Mouse (Mus musculus) neural tube, embryonic 12.5 days (tissue): Measurements from ENCODE around the gene Fbxo11. TPM values are rescaled to one million over a fixed set of nuclear protein-coding genes. Genes with fewer than 3 reads are reported as not detected.
A peak's percentile ranks its signal among the peaks of the same experiment; 100 is the strongest.

Source experiments
- ATAC-seq: fragments of 200-750 bp; cut with Nextera tagmentation; 2 replicates; pipeline ENCODE4 v1.8.0; 2017; ENCODE audit warnings: low read depth, mild to moderate bottlenecking, moderate TSS enrichment, moderate library complexity; ENCODE audit not compliant: low FRiP score
- H3K27ac ChIP-seq: fragments of 300-500 bp; sonication (generic); 2 replicates; pipeline ENCODE4 v1.5.1; 2016
- H3K27me3 ChIP-seq: fragments of 300-500 bp; sonication (generic); replicated peaks from 2 replicates; pipeline ENCODE4 v1.6.1; 2016; ENCODE audit warnings: mild to moderate bottlenecking
- H3K36me3 ChIP-seq: fragments of 300-500 bp; sonication (generic); 2 replicates; pipeline ENCODE4 v1.6.1; 2016; ENCODE audit warnings: mild to moderate bottlenecking
- H3K4me1 ChIP-seq: fragments of 300-500 bp; sonication (generic); 2 replicates; pipeline ENCODE4 v1.6.1; 2016
- H3K4me2 ChIP-seq: fragments of 300-500 bp; sonication (generic); replicated peaks from 2 replicates; pipeline ENCODE4 v1.6.1; 2016; ENCODE audit warnings: mild to moderate bottlenecking
- H3K4me3 ChIP-seq: fragments of 300-500 bp; sonication (generic); 2 replicates; pipeline ENCODE4 v1.5.1; 2016
- H3K9ac ChIP-seq: fragments of 300-500 bp; sonication (generic); 2 replicates; pipeline ENCODE4 v1.6.1; 2016; ENCODE audit warnings: mild to moderate bottlenecking
- H3K9me3 ChIP-seq: fragments of 300-500 bp; sonication (generic); 2 replicates; pipeline ENCODE4 v1.6.1; 2016; ENCODE audit warnings: mild to moderate bottlenecking
- WGBS: fragments of 180-500 bp; shearing (Covaris S2); methylation state at CpG from one replicate; pipeline ENCODE4 v1.1.7; 2016; 5-methylcytosine and 5-hydroxymethylcytosine counted together
- polyA plus RNA-seq: library from polyadenylated mRNA; unstranded; fragments of >200 nt; fragmentation: Nextera tagmentation; extraction: Ambion mirVana; gene quantifications from 2 replicates; pipeline ENCODE4 v1.2.1, GENCODE M21; 2016

The Fbxo11 gene
- polyA plus RNA-seq, 1 experiment from 2014 or later = 38.0 TPM

DNA sequence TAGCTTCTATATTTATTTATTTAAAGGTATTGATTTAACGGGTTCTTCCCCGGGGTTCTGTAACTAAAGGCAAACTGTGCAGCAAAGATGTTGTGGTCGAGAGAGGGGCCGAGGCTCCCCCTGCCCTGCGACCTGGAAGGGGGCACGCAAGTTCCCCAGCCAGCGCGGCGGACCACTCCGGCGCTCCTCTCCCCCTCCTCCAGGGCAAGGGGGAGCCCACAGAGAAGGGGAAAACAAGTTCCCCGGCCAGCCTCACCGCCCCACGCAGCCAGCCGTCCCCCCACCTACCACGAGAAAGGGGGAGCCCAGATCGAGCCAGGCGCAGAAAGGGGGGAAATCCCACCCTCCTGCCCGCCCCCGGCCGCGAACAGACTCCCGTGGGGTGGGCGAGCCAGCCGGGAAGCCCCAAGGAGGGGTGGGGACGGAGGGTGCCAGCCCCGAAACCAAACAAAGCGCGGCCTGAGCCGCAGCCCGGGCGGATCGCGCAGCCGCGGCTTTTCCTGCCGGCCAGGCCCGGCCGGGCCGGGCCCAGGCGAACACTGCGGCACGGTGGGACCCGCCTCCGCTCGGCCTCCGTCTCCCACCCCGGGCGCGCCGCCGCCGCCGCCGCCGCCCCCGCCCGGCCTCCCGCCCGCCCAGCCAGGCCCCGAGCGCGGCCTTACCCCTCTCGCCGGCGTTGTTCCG lies 602 bp downstream of the Fbxo11 start:
- peak overlapping the region; percentile 100 for H3K9ac ChIP-seq
- ATAC-seq = peak; percentile 23

DNA sequence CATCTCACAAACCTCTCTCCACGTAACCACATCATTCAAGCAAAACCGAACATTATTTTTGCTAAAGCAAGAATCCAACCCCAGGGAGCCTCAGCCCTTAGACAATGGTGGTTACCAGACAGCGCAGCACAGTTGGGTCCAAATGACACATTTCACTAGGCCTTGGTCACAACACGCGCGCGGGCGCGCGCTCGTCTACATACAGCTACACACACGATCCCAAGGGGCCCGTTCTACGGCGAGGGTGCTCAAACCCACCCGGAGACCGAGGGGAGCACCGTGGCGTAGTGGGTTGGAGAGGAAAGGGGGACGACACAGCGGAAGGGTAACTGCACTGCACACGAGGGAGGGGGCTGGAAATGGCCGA lies 1.1 kb downstream of the Fbxo11 start:
- WGBS = under 1% methylated on average over 23 of the region's 23 CpGs
- Histone ChIP-seq H3K9ac (peak overlapping the region; percentile 100), H3K4me3 (peak overlapping the region; percentile 99), H3K9me3 (no peaks in the 10 kb centered on the region), H3K27me3 (no peaks in the 10 kb centered on the region), H3K4me2 (peak overlapping the region; percentile 62), H3K36me3 (no peaks in the 10 kb centered on the region; the same call in 1 of the 2 replicates), H3K4me1 (peaks cover 9% of the 10 kb centered on the region), H3K27ac (peak overlapping the region; percentile 100)
- peak; percentile 15 for ATAC-seq

More for the DNA sequence above, 602 bp downstream of the Fbxo11 start:
- Histone ChIP-seq H3K4me2 (peak overlapping the region; percentile 62), H3K27me3 (no peaks in the 10 kb centered on the region), H3K4me3 (peak overlapping the region; percentile 99), H3K27ac (peak overlapping the region; percentile 100), H3K36me3 (no peaks in the 10 kb centered on the region; the same call in 1 of the 2 replicates), H3K4me1 (peaks cover 9% of the 10 kb centered on the region), H3K9me3 (no peaks in the 10 kb centered on the region)
- under 1% methylated on average over 49 of the region's 67 CpGs for WGBS

DNA sequence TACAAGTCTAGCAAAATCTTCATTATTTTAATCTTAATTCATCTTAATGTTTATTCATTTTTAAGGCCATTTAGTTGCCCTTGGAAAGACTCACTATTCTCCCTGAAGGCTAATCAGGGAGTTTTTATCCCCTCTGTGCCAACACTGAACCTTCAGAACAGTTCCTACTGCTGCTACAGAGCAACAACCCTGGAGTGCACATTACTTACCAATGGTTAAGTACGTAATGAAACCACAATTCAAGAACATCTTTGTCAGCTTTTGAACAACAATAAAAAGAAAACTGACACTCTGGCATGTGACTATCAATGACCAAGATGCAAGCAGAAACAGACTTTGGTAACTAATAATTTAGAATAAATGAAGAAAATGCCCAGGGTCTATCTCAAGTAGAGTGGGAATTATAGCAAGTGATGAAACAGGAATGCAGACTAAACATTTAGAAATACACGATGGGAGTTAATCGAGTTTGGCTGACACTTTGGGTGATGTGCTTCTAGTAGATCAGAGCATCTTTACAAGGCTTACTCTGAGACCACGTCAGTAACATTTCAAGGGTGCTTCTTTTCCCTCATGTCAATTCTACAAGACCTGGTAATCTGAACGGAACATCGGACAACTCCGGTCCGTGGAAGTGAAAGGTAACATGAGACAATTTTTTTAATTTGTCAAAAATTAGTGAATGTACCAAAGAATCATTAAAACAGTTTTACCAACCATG lies 2.1 kb downstream of the Fbxo11 start:
- H3K27ac ChIP-seq = no peak overlapping the region
- peaks cover 14% of the 10 kb centered on the region for H3K4me1 ChIP-seq
- WGBS = 46% methylated on average over 8 of the region's 8 CpGs
- H3K27me3 ChIP-seq = no peaks in the 10 kb centered on the region
- peak overlapping the region; percentile 62 for H3K4me2 ChIP-seq
- H3K4me3 ChIP-seq = peak overlapping the region; percentile 99
- no peaks in the 10 kb centered on the region for H3K9me3 ChIP-seq
- peak overlapping the region; percentile 100 for H3K9ac ChIP-seq
- no peaks in the 10 kb centered on the region; the same call in 1 of the 2 replicates for H3K36me3 ChIP-seq
- no peak for ATAC-seq

DNA sequence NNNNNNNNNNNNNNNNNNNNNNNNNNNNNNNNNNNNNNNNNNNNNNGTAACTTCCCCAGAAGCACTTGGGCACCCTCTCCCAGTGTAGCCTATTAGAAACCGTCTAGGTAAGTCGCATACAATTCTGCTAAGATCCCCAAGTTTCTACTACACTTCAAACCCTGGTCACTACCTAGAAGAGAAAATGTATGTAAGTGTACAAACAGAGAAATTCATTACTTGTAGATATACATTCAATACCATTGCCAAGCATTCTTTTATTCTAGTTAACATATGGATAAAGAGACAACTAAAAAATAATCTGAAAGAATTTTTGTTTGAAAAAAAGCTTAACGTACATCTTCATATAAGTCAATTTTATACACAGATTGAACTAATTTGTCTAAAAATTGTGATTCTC lies 3.1 kb downstream of the Fbxo11 start:
- ATAC-seq = no peak
- no peak overlapping the region for H3K4me3 ChIP-seq
- H3K27ac ChIP-seq = no peak overlapping the region
- 83% methylated on average over 3 of the region's 3 CpGs for WGBS
- H3K4me2 ChIP-seq = no peak overlapping the region
- H3K9ac ChIP-seq = no peak overlapping the region
- H3K4me1 ChIP-seq = peaks cover 14% of the 10 kb centered on the region
- no peaks in the 10 kb centered on the region; the same call in 1 of the 2 replicates for H3K36me3 ChIP-seq
- H3K9me3 ChIP-seq = no peaks in the 10 kb centered on the region
- no peaks in the 10 kb centered on the region for H3K27me3 ChIP-seq

DNA sequence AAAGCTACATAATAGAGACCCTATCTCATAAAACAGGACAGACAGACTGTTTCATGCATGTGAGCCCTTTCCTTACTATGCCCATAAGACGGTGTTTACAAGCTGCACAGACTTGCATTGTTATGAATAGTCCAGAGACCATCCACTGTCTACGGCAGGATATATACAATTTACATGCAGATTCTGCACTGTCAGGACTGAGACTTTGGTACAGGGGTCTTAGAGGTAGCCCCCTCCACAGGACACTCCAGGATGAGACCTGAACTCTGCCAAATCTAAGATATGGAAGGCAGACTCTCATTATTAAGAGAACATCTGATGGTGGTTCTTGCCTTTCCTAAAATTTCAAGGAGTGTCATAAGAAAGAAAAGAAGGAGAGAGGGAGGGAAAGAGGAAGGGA lies 6.8 kb downstream of the Fbxo11 start:
- Histone ChIP-seq H3K9me3 (no peaks in the 10 kb centered on the region), H3K27ac (no peak overlapping the region), H3K27me3 (no peaks in the 10 kb centered on the region), H3K4me1 (peaks cover 13% of the 10 kb centered on the region), H3K36me3 (no peaks in the 10 kb centered on the region; the same call in 1 of the 2 replicates), H3K9ac (no peak overlapping the region), H3K4me3 (no peak overlapping the region), H3K4me2 (no peak overlapping the region)
- ATAC-seq = no peak
- 77% methylated on average over 2 of the region's 2 CpGs for WGBS

DNA sequence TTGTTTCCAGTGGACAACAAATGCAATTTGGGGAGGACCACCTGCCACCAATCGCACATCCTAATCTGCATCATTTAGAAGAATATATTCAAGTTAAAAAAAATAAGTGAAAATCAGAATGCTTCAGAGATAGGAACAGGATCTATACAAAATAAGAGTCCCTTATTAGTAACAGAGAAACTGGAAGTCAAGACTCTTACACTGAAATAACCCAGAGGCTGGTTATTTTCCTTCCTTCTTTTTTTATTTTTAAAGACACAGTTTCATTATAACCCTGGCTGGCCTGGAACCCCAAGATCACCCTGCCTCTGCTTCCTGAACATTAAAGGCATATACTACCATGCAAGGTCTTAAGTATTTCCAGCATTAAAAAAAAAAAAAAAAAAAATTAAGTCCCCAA lies 7.2 kb downstream of the Fbxo11 start:
- Histone ChIP-seq H3K36me3 (no peaks in the 10 kb centered on the region; the same call in 1 of the 2 replicates), H3K9ac (no peak overlapping the region), H3K9me3 (no peaks in the 10 kb centered on the region), H3K4me3 (no peak overlapping the region), H3K4me1 (peaks cover 8% of the 10 kb centered on the region), H3K27me3 (no peaks in the 10 kb centered on the region), H3K4me2 (no peak overlapping the region), H3K27ac (no peak overlapping the region)
- ATAC-seq = no peak
- WGBS = 93% methylated on average over 1 of the region's 1 CpGs

DNA sequence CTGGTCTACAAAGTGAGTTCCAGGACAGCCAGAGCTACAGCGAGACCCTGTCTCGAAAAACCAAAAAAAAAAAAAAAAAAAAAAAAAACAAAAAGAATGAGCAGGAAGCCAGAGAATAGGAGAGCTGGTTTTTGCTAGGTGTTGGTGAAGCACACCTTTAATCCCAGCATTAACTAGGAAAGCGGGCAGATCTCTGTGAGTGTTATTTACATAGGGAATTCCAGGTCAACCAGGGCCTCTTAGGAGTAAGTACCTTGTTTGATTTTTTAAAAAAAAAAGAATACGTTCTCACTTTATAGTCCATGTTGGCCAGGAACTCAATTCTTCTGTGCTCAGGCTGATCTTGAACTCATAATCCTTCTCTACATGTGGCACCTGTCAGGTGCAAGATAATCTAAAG lies 13.4 kb downstream of the Fbxo11 start:
- H3K9me3 ChIP-seq = no peaks in the 10 kb centered on the region
- 96% methylated on average over 4 of the region's 4 CpGs for WGBS
- H3K27me3 ChIP-seq = no peaks in the 10 kb centered on the region
- ATAC-seq = no peak
- 0 out of 2 replicates have a peak, but pooled peaks cover 4% of the 10 kb centered on the region for H3K4me1 ChIP-seq
- H3K36me3 ChIP-seq = no peaks in the 10 kb centered on the region
- H3K9ac ChIP-seq = no peak overlapping the region
- H3K4me3 ChIP-seq = no peak overlapping the region
- H3K4me2 ChIP-seq = no peak overlapping the region
- H3K27ac ChIP-seq = no peak overlapping the region

DNA sequence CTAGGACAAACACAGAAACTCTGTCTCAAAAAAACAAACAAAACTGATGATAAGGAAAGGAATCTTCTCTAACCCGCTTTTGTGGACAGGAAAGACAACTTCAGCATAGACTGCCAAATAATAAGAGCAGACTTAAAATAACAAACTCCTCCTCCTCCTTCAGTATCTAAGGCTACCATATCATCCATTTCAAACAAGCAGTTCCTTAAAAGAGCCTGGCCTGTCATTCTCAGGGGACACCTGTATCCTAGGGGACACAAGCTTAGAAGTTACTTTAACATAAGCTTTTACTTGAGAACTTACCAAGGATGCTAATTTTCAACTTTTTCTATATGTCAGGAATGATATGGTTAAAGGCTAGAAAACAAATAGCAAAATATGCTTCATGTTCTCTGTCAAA lies 14.2 kb downstream of the Fbxo11 start:
- H3K4me2 ChIP-seq = no peak overlapping the region
- H3K4me1 ChIP-seq = 0 out of 2 replicates have a peak, but pooled peaks cover 4% of the 10 kb centered on the region
- no peak for ATAC-seq
- H3K27me3 ChIP-seq = no peaks in the 10 kb centered on the region
- H3K27ac ChIP-seq = no peak overlapping the region
- WGBS = 83% methylated on average over 1 of the region's 1 CpGs
- no peaks in the 10 kb centered on the region for H3K9me3 ChIP-seq
- H3K4me3 ChIP-seq = no peak overlapping the region
- no peaks in the 10 kb centered on the region for H3K36me3 ChIP-seq
- no peak overlapping the region for H3K9ac ChIP-seq

DNA sequence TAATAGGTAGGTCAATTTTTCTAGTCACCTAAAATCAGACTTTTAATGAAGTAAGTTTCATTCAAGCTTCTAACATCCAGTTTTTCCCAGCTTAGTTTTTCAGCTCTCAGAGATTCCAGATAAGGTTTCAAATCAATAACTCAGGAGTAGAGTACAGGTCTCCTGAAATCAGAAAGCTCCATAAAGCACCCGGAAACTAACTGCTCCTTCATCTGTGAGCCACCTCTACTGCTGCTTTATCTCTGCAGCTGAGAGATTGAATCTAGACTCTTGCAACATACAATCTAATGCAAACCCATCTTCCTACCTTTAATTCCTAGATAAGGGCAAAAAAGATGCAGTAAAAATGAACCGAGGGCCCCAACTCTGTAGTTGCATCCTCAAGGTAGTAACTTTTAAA lies 14.8 kb downstream of the Fbxo11 start:
- WGBS = 95% methylated on average over 2 of the region's 2 CpGs
- no peak for ATAC-seq
- H3K4me3 ChIP-seq = no peak overlapping the region
- H3K9me3 ChIP-seq = no peaks in the 10 kb centered on the region
- no peak overlapping the region for H3K9ac ChIP-seq
- H3K27me3 ChIP-seq = no peaks in the 10 kb centered on the region
- no peak overlapping the region for H3K4me2 ChIP-seq
- H3K4me1 ChIP-seq = 0 out of 2 replicates have a peak, but pooled peaks cover 4% of the 10 kb centered on the region
- H3K36me3 ChIP-seq = no peaks in the 10 kb centered on the region
- H3K27ac ChIP-seq = no peak overlapping the region

DNA sequence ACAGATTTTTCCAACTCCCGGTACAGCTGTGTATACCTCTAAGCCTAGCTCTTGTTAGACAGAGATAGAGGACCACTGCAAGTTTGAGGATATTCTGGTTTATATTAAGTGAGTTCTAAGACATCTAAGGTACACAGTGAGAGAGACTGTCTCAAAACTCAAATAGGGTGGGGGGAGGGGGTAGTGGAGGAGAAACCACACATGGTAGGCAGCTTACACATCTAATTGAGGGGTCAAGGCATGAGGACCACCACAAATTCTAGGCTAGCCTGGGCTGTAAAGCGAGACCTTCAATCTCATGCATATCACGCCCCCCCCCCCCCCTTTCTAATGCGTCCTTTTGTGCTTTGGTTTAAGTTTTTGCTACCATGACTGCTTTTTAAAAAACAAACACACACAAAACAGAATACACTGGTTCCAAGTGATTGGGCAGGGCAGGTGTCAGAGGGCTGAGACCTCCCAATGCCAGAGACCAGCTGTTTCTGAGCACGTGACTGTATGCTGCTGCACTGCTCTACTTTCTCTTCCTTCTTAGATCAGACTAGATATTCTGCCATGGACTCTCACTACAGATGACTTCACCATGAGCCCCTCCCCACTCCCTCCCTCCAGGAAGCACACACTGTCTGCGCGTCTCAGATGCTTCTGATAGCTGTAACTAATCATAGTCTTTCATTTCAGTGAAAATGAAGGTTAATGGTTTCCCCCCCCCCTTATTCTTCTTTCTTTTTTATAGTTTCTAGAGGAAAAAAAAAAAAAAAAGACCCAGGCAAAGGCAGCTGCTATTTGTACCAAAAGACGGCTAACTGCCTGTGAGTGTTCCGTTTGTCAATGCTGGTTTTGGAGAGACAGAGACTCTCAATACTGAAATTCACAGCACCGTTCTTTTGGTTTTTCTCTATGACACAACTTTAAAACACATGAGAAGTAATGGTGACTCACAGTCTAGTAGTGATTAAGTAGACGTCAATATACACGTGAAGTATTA lies 22.7 kb downstream of the Fbxo11 start:
- peak; percentile 86 for ATAC-seq
- H3K4me3 ChIP-seq = no peak overlapping the region
- peaks cover 8% of the 10 kb centered on the region for H3K4me1 ChIP-seq
- H3K27me3 ChIP-seq = no peaks in the 10 kb centered on the region
- 53% methylated on average over 12 of the region's 12 CpGs for WGBS
- no peak overlapping the region for H3K27ac ChIP-seq
- no peak overlapping the region for H3K9ac ChIP-seq
- no peak overlapping the region for H3K4me2 ChIP-seq
- H3K9me3 ChIP-seq = no peaks in the 10 kb centered on the region
- 0 out of 2 replicates have a peak, but pooled peaks cover 5% of the 10 kb centered on the region for H3K36me3 ChIP-seq

DNA sequence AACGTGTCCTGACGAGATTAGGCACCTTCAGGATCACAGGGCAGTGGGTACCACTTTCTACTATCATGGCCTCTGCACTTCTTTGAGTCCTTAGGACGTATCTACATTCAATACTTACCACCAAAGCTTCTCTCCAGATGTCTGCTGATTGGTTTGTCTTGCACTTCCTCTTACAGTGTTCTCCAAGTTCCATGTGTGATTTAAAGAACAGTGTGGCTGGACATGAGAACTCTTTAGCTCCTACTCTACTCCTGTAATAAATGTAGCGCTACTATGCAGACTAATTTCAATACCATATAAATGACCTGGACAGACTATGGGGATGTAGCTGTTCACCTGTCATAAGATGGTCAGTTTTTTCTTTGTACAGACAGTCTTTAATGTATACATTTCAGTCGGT lies 24.3 kb downstream of the Fbxo11 start:
- 0 out of 2 replicates have a peak, but pooled peaks cover 5% of the 10 kb centered on the region for H3K36me3 ChIP-seq
- peaks cover 8% of the 10 kb centered on the region for H3K4me1 ChIP-seq
- no peak overlapping the region for H3K27ac ChIP-seq
- 95% methylated on average over 5 of the region's 5 CpGs for WGBS
- no peak overlapping the region for H3K4me3 ChIP-seq
- H3K9me3 ChIP-seq = no peaks in the 10 kb centered on the region
- no peak overlapping the region for H3K4me2 ChIP-seq
- no peaks in the 10 kb centered on the region for H3K27me3 ChIP-seq
- no peak for ATAC-seq
- H3K9ac ChIP-seq = no peak overlapping the region

DNA sequence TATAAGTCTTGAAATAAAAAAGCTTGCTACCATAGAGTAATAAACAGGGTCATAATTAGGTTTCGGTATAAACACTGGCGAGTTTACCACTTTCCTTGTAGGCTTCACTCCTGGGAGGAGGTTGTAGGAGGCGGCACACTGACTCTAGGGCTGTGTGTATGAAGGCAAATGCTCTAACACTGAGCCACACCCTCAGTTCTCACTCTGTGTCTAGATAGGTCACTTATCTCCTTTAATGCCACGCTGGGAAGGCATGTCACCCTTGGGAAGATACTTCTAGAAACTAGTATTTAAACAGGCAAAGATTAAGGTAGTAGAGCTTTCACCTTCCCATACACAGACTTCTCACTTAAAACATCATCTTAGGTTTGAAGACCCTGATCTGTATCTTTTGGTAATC lies 30.7 kb downstream of the Fbxo11 start:
- no peak overlapping the region for H3K4me2 ChIP-seq
- H3K27ac ChIP-seq = no peak overlapping the region
- H3K4me1 ChIP-seq = 0 out of 2 replicates have a peak, but pooled peaks cover 3% of the 10 kb centered on the region
- H3K27me3 ChIP-seq = no peaks in the 10 kb centered on the region
- no peak overlapping the region for H3K9ac ChIP-seq
- no peaks in the 10 kb centered on the region for H3K36me3 ChIP-seq
- WGBS = 90% methylated on average over 4 of the region's 4 CpGs
- no peak for ATAC-seq
- no peak overlapping the region for H3K4me3 ChIP-seq
- no peaks in the 10 kb centered on the region for H3K9me3 ChIP-seq
